ENCODE assay signal across 9 mouse cellular contexts in genomic region chr8:25441057-25441441, GRCm38 (mm10).
DNase-seq lines count a peak whose midpoint lies in the region; ATAC-seq and TF ChIP-seq lines count a peak whose summit lies in the region.
"Had no signal": no experiment of that assay in that cellular context is flagged by ENCODE, and none has a peak within 500 bp of the region (broad histone marks: within the 10 kb centered on the region; RNA-seq: fewer than 3 reads in every experiment).

No protein-coding gene starts in this region.

- no peaks in the 10 kb centered on the region for H3K9me3 ChIP-seq in heart, embryonic 12.5 days (replicated peaks)
- no peaks in the 10 kb centered on the region for H3K9me3 ChIP-seq in lung, embryonic 16.5 days (ENCODE audit: control insufficient read depth, low read length)
- H3K9me3 ChIP-seq in limb, embryonic 10.5 days (replicated peaks): no peaks in the 10 kb centered on the region
- H3K9me3 ChIP-seq in stomach, embryonic 16.5 days (replicated peaks; ENCODE audit: control insufficient read depth, low read length): no peaks in the 10 kb centered on the region
- H3K9me3 ChIP-seq: midbrain, embryonic 12.5 days had no signal

- peak overlapping the region; percentile 59 for H3K4me2 ChIP-seq in heart, embryonic 12.5 days
- H3K4me2 ChIP-seq in lung, embryonic 16.5 days (ENCODE audit: low read depth, low read length): peak overlapping the region; percentile 43
- H3K4me2 ChIP-seq in stomach, embryonic 16.5 days (ENCODE audit: low read depth, low read length): peak overlapping the region; percentile 35
- H3K4me2 ChIP-seq: midbrain, embryonic 12.5 days had no signal

- H3K4me1 ChIP-seq in heart, embryonic 12.5 days (replicated peaks): peaks cover 25% of the 10 kb centered on the region
- H3K4me1 ChIP-seq in lung, embryonic 16.5 days (replicated peaks; ENCODE audit: control insufficient read depth, insufficient read depth, low read length): peaks cover 8% of the 10 kb centered on the region
- peaks cover 5% of the 10 kb centered on the region; the same call in 1 of the 2 replicates for H3K4me1 ChIP-seq in lung, adult 2 months (ENCODE audit: control insufficient read depth, insufficient read depth, low read length)
- H3K4me1 ChIP-seq in limb, embryonic 10.5 days: peaks cover 38% of the 10 kb centered on the region
- H3K4me1 ChIP-seq in stomach, embryonic 16.5 days (ENCODE audit: control insufficient read depth, insufficient read depth, low read length): peaks cover 14% of the 10 kb centered on the region

- no peak for DNase-seq in heart, adult 18-20 months
- no peak for DNase-seq in lung, adult 2 months
- DNase-seq in limb, embryonic 10.5 days (ENCODE audit: low spot score): no peak
- DNase-seq in cerebellum, postnatal 14 days: no peak
- no peak for DNase-seq in urinary bladder, postnatal 25 days (ENCODE audit: low spot score)

- no peak for TF ChIP-seq POLR2A in lung, adult 2 months (IDR thresholded peaks at IDR 0.05; ENCODE audit: borderline replicate concordance, extremely low read depth, low read depth, low read length)

- TF ChIP-seq CTCF in lung, adult 2 months (IDR thresholded peaks at IDR 0.05; ENCODE audit: insufficient read depth, low read length): no peak

- WGBS in heart, embryonic 12.5 days: 51% methylated on average over 6 of the region's 6 CpGs
- WGBS in lung, embryonic 16.5 days: 20% methylated on average over 6 of the region's 6 CpGs
- WGBS in lung, adult 2 months: 43% methylated on average over 6 of the region's 6 CpGs
- WGBS in limb, embryonic 10.5 days: 27% methylated on average over 6 of the region's 6 CpGs
- WGBS in stomach, embryonic 16.5 days: 24% methylated on average over 6 of the region's 6 CpGs

- no peak overlapping the region for H3K4me3 ChIP-seq in heart, embryonic 12.5 days
- peak overlapping the region; percentile 3; the same call in 1 of the 2 replicates for H3K4me3 ChIP-seq in lung, embryonic 16.5 days (ENCODE audit: low read length)
- H3K4me3 ChIP-seq in lung, adult 2 months (replicated peaks; ENCODE audit: extremely low read depth, low read depth, low read length): no peak overlapping the region
- peak overlapping the region; percentile 37; the same call in 1 of the 2 replicates for H3K4me3 ChIP-seq in limb, embryonic 10.5 days
- H3K4me3 ChIP-seq in stomach, embryonic 16.5 days (replicated peaks; ENCODE audit: low read length): no peak overlapping the region
- H3K4me3 ChIP-seq: midbrain, embryonic 12.5 days had no signal

- no peak for ATAC-seq in heart, embryonic 12.5 days (ENCODE audit: insufficient number of reproducible peaks, low FRiP score)
- ATAC-seq in lung, embryonic 16.5 days (ENCODE audit: low read depth): no peak
- ATAC-seq in stomach, embryonic 16.5 days (ENCODE audit: insufficient read depth, low FRiP score): no peak

- H3K36me3 ChIP-seq in heart, embryonic 12.5 days: no peaks in the 10 kb centered on the region
- no peaks in the 10 kb centered on the region for H3K36me3 ChIP-seq in lung, embryonic 16.5 days (ENCODE audit: control insufficient read depth, insufficient read depth, low read length)
- no peaks in the 10 kb centered on the region for H3K36me3 ChIP-seq in limb, embryonic 10.5 days
- no peaks in the 10 kb centered on the region for H3K36me3 ChIP-seq in stomach, embryonic 16.5 days (ENCODE audit: control insufficient read depth, insufficient read depth, low read length)
- H3K36me3 ChIP-seq: midbrain, embryonic 12.5 days had no signal

- H3K27ac ChIP-seq in heart, embryonic 12.5 days (ENCODE audit: poor library complexity, severe bottlenecking): no peak overlapping the region
- no peak overlapping the region for H3K27ac ChIP-seq in lung, embryonic 16.5 days (ENCODE audit: low read length)
- peak overlapping the region; percentile 87 for H3K27ac ChIP-seq in limb, embryonic 10.5 days
- H3K27ac ChIP-seq in stomach, embryonic 16.5 days (ENCODE audit: low read length): no peak overlapping the region
- H3K27ac ChIP-seq: midbrain, embryonic 12.5 days had no signal

- H3K27me3 ChIP-seq in heart, embryonic 12.5 days (replicated peaks): 0 out of 2 replicates have a peak, but pooled peaks cover 7% of the 10 kb centered on the region
- no peaks in the 10 kb centered on the region for H3K27me3 ChIP-seq in lung, embryonic 16.5 days (ENCODE audit: control insufficient read depth, insufficient read depth, low read depth, low read length)
- 0 out of 2 replicates have a peak, but pooled peaks cover 6% of the 10 kb centered on the region for H3K27me3 ChIP-seq in limb, embryonic 10.5 days (ENCODE audit: low read depth, poor library complexity, severe bottlenecking)
- no peaks in the 10 kb centered on the region for H3K27me3 ChIP-seq in stomach, embryonic 16.5 days (ENCODE audit: control insufficient read depth, insufficient read depth, low read length)

- no peak overlapping the region for H3K9ac ChIP-seq in heart, embryonic 12.5 days
- H3K9ac ChIP-seq in lung, embryonic 16.5 days (ENCODE audit: low read length): 0 out of 2 replicates have a peak overlapping the region, but pooled peaks have one; percentile 5
- no peak overlapping the region for H3K9ac ChIP-seq in stomach, embryonic 16.5 days (ENCODE audit: low read length)
- H3K9ac ChIP-seq: midbrain, embryonic 12.5 days had no signal

Comparison
In these comparisons a context has a peak if more than half of its experiments do, and no peak if none do; other contexts are left out.
1. H3K4me3 ChIP-seq: peak in lung, embryonic 16.5 days (single experiment) and limb, embryonic 10.5 days (single experiment); none in heart, embryonic 12.5 days (single experiment), lung, adult 2 months (single experiment) and stomach, embryonic 16.5 days (single experiment).
2. Peak in every context shown above with its lines, with median percentiles within 50 percentile points of each other: H3K4me2 ChIP-seq.